Mouse (Mus musculus) E14TG2a.4 (cell line): ENCODE measurements around the gene Fam186a.

Source experiments
- H3K27me3 ChIP-seq: 2 replicates; pipeline ENCODE4 v1.6.1; 2014; ENCODE audit warnings: low read length, control low read depth; ENCODE audit not compliant: insufficient read depth
- H3K36me3 ChIP-seq: 2 replicates; pipeline ENCODE4 v1.6.1; 2014; ENCODE audit warnings: low read length, control low read depth; ENCODE audit not compliant: insufficient read depth
- H3K4me1 ChIP-seq: replicated peaks from 2 replicates; pipeline ENCODE4 v1.6.1; 2014; ENCODE audit warnings: low read depth, low read length, control low read depth
- H3K4me3 ChIP-seq: replicated peaks from 2 replicates; pipeline ENCODE4 v1.5.1; 2014; ENCODE audit warnings: mild to moderate bottlenecking, low read length
- H3K9me3 ChIP-seq: 2 replicates; pipeline ENCODE4 v1.6.1; 2014; ENCODE audit warnings: low read length, control low read depth
- CTCF ChIP-seq: conservative IDR thresholded peaks from 2 replicates; pipeline ENCODE4 v1.5.1; 2014; ENCODE audit warnings: low read length
- NANOG ChIP-seq: IDR thresholded peaks from 2 replicates; pipeline ENCODE4 v1.6.1; 2014; ENCODE audit warnings: borderline replicate concordance, low read length, mixed read lengths
- POU5F1 ChIP-seq: IDR thresholded peaks from 2 replicates; pipeline ENCODE4 v1.6.1; 2014; ENCODE audit warnings: low read length, borderline replicate concordance

Fam186a gene

GRCm38 (mm10) chr15:99872543-99872942 is 94.3 kb downstream of the Fam186a start:
- peak; percentile 72; the same call in 1 of the 2 replicates for TF ChIP-seq POU5F1
- TF ChIP-seq NANOG, result peak; percentile 94
- TF ChIP-seq CTCF, result no peak
- H3K27me3 ChIP-seq, result no peaks in the 10 kb centered on the region
- H3K9me3 ChIP-seq, result peaks cover 7% of the 10 kb centered on the region; the same call in 1 of the 2 replicates
- peaks cover 56% of the 10 kb centered on the region for H3K4me1 ChIP-seq
- H3K4me3 ChIP-seq, result peak overlapping the region; percentile 95
- peaks cover 41% of the 10 kb centered on the region for H3K36me3 ChIP-seq
